Mouse (Mus musculus): ENCODE data around the gene Map3k12.

DNA sequence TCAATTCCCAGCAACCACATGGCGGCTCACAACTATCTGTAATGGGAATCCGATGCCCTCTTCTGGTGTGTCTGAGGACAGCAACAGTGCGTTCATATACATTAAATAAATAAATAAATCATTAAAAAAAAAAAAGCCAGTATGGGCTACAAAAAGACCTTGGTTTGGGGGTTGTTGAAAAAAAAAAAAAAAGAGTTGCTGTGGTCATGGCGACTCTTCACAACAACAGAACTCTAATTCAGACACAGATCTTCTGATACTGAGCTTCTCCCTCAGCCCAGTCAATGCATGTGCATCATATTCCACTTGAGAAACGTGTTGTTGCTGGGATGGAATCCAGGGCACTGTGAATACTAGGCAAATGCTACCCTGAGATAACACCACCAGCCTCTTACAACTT, 35.7 kb upstream of the Map3k12 start:
- TF ChIP-seq CTCF (IDR thresholded peaks at IDR 0.05; ENCODE audit: borderline replicate concordance, control insufficient read depth, extremely low read depth, insufficient read depth, low read length, poor library complexity) (no peak), POLR2A (IDR thresholded peaks at IDR 0.05; ENCODE audit: control insufficient read depth, extremely low read depth, insufficient read depth, low read length, poor library complexity) (no peak)

Data from thymus, adult 2 months (tissue).